Mouse (Mus musculus) embryo, embryonic 10.5 days (tissue): ENCODE results near the gene Vegfc.

Experiments used
- DNase-seq: peaks from one replicate; pipeline ENCODE4 v3.0.0-alpha.2; 2015; ENCODE audit warnings: low spot score

The Vegfc gene

GRCm38 (mm10) chr8:54077271-54078120 is at the start of gene Vegfc:
Gene Vegfc (plus strand): TSS chr8:54077606.
- peak; percentile 68 for DNase-seq

- no peak for DNase-seq
Measured at GRCm38 (mm10) chr8:54034584-54034983, 42.8 kb upstream of the Vegfc start.

- no peak for DNase-seq
Measured at GRCm38 (mm10) chr8:54042601-54043000, 34.8 kb upstream of the Vegfc start.

GRCm38 (mm10) chr8:54043468-54043867 is 33.9 kb upstream of the Vegfc start:
- DNase-seq: no peak

GRCm38 (mm10) chr8:54053210-54053609 is 24.2 kb upstream of the Vegfc start:
- peak; percentile 62 for DNase-seq

GRCm38 (mm10) chr8:54065492-54065891 is 11.9 kb upstream of the Vegfc start:
- peak; percentile 60 for DNase-seq

- no peak for DNase-seq
Measured at GRCm38 (mm10) chr8:54076301-54076700, 1.1 kb upstream of the Vegfc start.

- peak; percentile 85 for DNase-seq
Measured at GRCm38 (mm10) chr8:54076791-54077270, 575 bp upstream of the Vegfc start.

- no peak for DNase-seq
Measured at GRCm38 (mm10) chr8:54078121-54078440, 675 bp downstream of the Vegfc start.

GRCm38 (mm10) chr8:54079001-54079400 is 1.6 kb downstream of the Vegfc start:
- DNase-seq: peak; percentile 63

- peak; percentile 63 for DNase-seq
Measured at GRCm38 (mm10) chr8:54079601-54080000, 2.2 kb downstream of the Vegfc start.

- no peak for DNase-seq
Measured at GRCm38 (mm10) chr8:54085896-54086295, 8.5 kb downstream of the Vegfc start.

GRCm38 (mm10) chr8:54087114-54087513 is 9.7 kb downstream of the Vegfc start:
- no peak for DNase-seq

GRCm38 (mm10) chr8:54089204-54089603 is 11.8 kb downstream of the Vegfc start:
- DNase-seq: no peak

- no peak for DNase-seq
Measured at GRCm38 (mm10) chr8:54089901-54090300, 12.5 kb downstream of the Vegfc start.

- peak; percentile 26 for DNase-seq
Measured at GRCm38 (mm10) chr8:54100058-54100457, 22.7 kb downstream of the Vegfc start.

- peak; percentile 56 for DNase-seq
Measured at GRCm38 (mm10) chr8:54114581-54114980, 37.2 kb downstream of the Vegfc start.

GRCm38 (mm10) chr8:54120115-54120514 is 42.7 kb downstream of the Vegfc start:
- no peak for DNase-seq

GRCm38 (mm10) chr8:54121942-54122341 is 44.5 kb downstream of the Vegfc start:
- no peak for DNase-seq

GRCm38 (mm10) chr8:54122345-54122744 is 44.9 kb downstream of the Vegfc start:
- DNase-seq: no peak

GRCm38 (mm10) chr8:54130558-54130957 is 53.2 kb downstream of the Vegfc start:
- no peak for DNase-seq

GRCm38 (mm10) chr8:54153240-54153639 is 75.8 kb downstream of the Vegfc start:
- DNase-seq: peak; percentile 56

- DNase-seq: peak; percentile 83
Measured at GRCm38 (mm10) chr8:54163505-54163904, 86.1 kb downstream of the Vegfc start.

- DNase-seq: no peak
Measured at GRCm38 (mm10) chr8:54185336-54185735, 107.9 kb downstream of the Vegfc start.
